In the genomic region with DNA sequence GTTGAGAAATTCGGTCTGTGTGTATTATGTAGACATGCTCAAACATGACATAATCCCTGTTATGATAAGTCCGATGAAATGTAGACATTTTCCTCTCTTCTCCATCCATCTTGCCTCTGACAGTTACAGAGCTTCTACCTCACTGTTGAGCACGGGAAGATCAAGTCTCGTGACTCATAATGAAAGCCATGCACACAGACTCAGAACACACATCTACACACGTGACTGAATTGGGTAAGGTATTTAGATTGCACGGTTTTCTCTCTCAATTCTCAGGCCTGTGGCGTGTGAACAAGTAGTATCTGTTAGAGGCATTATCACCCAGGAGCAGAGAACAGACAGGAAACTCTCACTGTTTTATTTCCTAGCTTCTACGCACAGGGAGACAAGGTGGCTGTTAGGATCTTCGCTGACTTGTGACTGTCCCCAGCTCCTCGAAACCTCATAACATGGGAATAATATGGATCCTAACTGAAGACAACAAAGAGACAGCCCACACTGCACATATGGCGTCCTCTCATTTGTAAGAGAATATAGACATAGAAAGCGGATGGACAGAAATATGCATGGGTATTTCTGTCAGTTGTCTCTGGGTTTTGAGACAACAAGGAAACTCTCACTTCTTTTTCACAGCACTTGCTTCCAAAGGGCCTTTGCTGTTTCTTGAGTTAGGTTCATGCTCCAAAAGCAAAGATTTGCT, we compare ENCODE assay signal across 17 mouse cellular contexts. TPM values are rescaled to one million over a fixed set of nuclear protein-coding genes. Genes with fewer than 3 reads are reported as not detected.
"Had no signal": no experiment of that assay in that cellular context is flagged by ENCODE, and none has a peak within 500 bp of the region (broad histone marks: within the 10 kb centered on the region; RNA-seq: fewer than 3 reads in every experiment).

No protein-coding gene starts in this region.

- ATAC-seq: lung, postnatal 0 days had no signal

- H3K27me3 ChIP-seq: liver, embryonic 15.5 days; neural tube, embryonic 15.5 days; stomach, embryonic 15.5 days had no signal

- H3K9me3 ChIP-seq: limb, embryonic 10.5 days; liver, embryonic 15.5 days; midbrain, embryonic 10.5 days; neural tube, embryonic 15.5 days; stomach, embryonic 15.5 days had no signal

- DNase-seq: kidney, adult 9 months; lung, adult 2 months; lung, postnatal 36 days; midbrain, embryonic 14.5 days; right cerebral cortex, postnatal 4 days; spleen, adult 18-20 months; thymus, postnatal 36 days had no signal

- H3K4me2 ChIP-seq: liver, embryonic 11.5 days; liver, embryonic 15.5 days; neural tube, embryonic 15.5 days; stomach, embryonic 15.5 days had no signal

- H3K27ac ChIP-seq: kidney, postnatal 0 days; left cerebral cortex, adult 2 months; limb, embryonic 10.5 days; liver, embryonic 15.5 days; midbrain, embryonic 10.5 days; neural tube, embryonic 15.5 days; stomach, embryonic 15.5 days had no signal

- H3K4me1 ChIP-seq: limb, embryonic 10.5 days; liver, embryonic 15.5 days; neural tube, embryonic 15.5 days; stomach, embryonic 15.5 days had no signal

- H3K9ac ChIP-seq: liver, embryonic 15.5 days; neural tube, embryonic 15.5 days; stomach, embryonic 15.5 days had no signal

- H3K36me3 ChIP-seq: limb, embryonic 10.5 days; liver, embryonic 15.5 days; midbrain, embryonic 10.5 days; neural tube, embryonic 15.5 days; stomach, embryonic 15.5 days had no signal

- H3K4me3 ChIP-seq: left cerebral cortex, adult 2 months; limb, embryonic 10.5 days; liver, embryonic 15.5 days; midbrain, embryonic 10.5 days; myocyte; neural tube, embryonic 15.5 days; stomach, embryonic 15.5 days had no signal

RNA-seq across cellular contexts. Expression of gene Cd83, which starts 23.3 kb away (rescaled TPM):
- polyA plus RNA-seq: myocyte had no signal
